In genomic region chr1:128914811-128915210, GRCm38 (mm10) we compare ENCODE assay signal across 21 mouse cellular contexts.
"Had no signal": no experiment of that assay in that cellular context is flagged by ENCODE, and none has a peak within 500 bp of the region (broad histone marks: within the 10 kb centered on the region; RNA-seq: fewer than 3 reads in every experiment).

No protein-coding gene starts in this region.

- ATAC-seq: forebrain, embryonic 13.5 days; forebrain, embryonic 14.5 days; forebrain, embryonic 15.5 days; forebrain, embryonic 16.5 days; forebrain, postnatal 0 days had no signal

- DNase-seq: cerebellum, adult 8-10 months; cerebellum, adult 9-10 months; cerebellum, adult 9-11 months; cerebellum, postnatal 10 days; cerebellum, postnatal 14 days; cerebellum, postnatal 25 days; cerebellum, postnatal 36 days; embryo, embryonic 11 days; forebrain, postnatal 0 days; gastrocnemius, adult 2 months; gastrocnemius, postnatal 10 days; gastrocnemius, postnatal 14 days; gastrocnemius, postnatal 25 days; gastrocnemius, postnatal 36 days; heart, adult 11 months; heart, adult 18-20 months; heart, adult 2 months had no signal
